Mouse (Mus musculus): ENCODE results near the gene Tmem47.

GRCm38 (mm10) chrX:81085025-81085752 is 14.7 kb downstream of the Tmem47 start:
- no peak for TF ChIP-seq CTCF (IDR thresholded peaks at IDR 0.05; ENCODE audit: low read depth, low read length)
- no peak for TF ChIP-seq POLR2A (IDR thresholded peaks at IDR 0.05; ENCODE audit: borderline replicate concordance, low read depth, low read length)

Data from bone marrow macrophage, adult 2 months (primary cell).